Mouse (Mus musculus): Measurements from ENCODE around the gene Acoxl.

- TF ChIP-seq CTCF (IDR thresholded peaks at IDR 0.05; ENCODE audit: insufficient read depth, low read depth, low read length) (no peak), POLR2A (IDR thresholded peaks at IDR 0.05; ENCODE audit: insufficient read depth, low read depth, low read length) (no peak)
Measured at GRCm38 (mm10) chr2:128057872-128058271, 219.2 kb downstream of the Acoxl start.

Measured in olfactory bulb, adult 2 months (tissue).